Mouse (Mus musculus) adrenal gland, adult 2 months (tissue): ENCODE results near the gene Hist1h2bh. TPM values are rescaled to one million over a fixed set of nuclear protein-coding genes. Genes with fewer than 3 reads are reported as not detected.
"Not testable (repeated sequence)": the region's sequence is repeated elsewhere in the genome, so short reads cannot be mapped to it uniquely, and the experiment has no call there.

Experiments
- DNase-seq: peaks from one replicate; pipeline ENCODE4 v3.0.0; 2021
- polyA plus RNA-seq: library from polyadenylated mRNA; depleted of rRNA; stranded (reverse); fragments of >200 nt; gene quantifications from 2 replicates; pipeline ENCODE4 v1.2.3, GENCODE M21; 2012
- total RNA-seq, 2 experiments: library from RNA; stranded (reverse); gene quantifications; 2 replicates each; pipeline ENCODE4 v1.2.3; 2021

Hist1h2bh gene
- total and polyA plus RNA-seq, 3 experiments = 1.2 to 3.2 (median 3.0) TPM

DNA sequence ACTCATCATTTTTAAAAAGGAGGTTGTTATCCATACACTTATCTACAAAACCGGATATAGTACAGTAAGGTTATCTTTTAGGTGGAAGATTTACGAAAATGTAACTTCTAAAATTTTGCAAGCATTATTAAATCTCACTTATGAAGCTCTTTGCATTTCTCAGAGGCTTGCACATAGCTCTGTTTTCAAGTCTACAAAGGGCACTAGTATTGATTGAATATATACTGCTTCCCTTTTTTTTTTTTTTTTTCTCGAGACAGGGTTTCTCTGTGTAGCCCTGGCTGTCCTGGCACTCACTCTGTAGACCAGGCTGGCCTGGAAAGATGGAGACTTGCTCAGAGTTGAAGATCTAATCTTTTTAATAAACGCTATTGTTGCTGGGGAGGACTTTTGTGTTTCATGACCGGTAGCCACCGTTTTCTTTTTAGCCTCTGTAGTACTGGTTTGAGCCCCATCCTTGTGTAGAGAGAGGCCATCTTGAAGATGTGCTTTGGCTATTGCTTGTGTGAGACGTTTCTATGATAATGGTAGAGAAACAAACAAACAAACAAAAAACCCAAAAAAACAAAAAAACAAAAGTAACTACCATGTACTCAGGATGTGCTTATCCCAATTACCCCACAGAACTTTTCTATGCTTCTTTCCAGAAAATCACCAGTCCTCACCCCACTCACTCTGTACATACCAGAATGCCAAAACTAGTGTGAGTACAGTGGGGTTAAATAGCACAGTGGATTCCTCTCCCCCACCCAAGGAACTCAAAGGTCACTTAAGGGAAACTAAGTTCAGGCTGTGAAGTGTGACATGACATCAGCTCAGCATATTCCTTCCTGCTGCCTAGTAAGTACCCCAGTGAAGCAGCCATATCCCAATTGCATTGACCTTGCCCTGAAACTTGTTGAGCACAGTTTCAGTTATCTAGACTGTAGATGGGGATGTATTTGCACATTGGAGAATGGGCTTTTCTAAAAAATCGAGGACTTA is 9.0 kb upstream of the Hist1h2bh start:
- no peak for DNase-seq

DNA sequence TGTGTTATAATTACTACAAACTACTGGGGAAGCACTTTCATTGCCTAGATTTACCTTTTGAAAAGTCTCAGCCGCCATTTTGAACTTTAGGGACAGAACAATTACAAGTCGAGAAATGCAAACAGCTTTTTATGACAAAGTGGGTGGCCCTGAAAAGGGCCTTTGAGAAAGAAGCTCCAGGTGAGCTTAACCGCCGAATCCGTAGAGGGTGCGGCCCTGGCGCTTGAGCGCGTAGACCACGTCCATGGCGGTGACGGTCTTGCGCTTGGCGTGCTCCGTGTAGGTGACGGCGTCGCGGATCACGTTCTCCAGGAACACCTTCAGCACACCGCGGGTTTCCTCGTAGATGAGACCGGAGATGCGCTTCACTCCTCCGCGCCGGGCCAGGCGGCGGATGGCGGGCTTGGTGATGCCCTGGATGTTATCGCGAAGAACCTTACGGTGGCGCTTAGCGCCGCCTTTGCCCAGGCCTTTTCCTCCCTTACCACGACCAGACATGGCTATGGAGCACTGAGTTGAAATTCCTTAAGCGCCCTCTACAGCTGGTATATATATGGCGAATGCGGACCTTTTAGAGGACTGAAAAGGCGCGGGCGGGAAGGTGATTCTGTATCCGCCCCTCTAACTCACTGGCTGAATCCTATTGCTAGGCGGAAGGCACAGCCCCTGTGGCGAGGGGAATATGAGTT is 8.1 kb upstream of the Hist1h2bh start, which contains the start of gene Hist1h4f:
Hist1h4f (minus strand) TSS at position 503 of the 689 bp plus-strand sequence.
- peak; percentile 89 for DNase-seq

DNA sequence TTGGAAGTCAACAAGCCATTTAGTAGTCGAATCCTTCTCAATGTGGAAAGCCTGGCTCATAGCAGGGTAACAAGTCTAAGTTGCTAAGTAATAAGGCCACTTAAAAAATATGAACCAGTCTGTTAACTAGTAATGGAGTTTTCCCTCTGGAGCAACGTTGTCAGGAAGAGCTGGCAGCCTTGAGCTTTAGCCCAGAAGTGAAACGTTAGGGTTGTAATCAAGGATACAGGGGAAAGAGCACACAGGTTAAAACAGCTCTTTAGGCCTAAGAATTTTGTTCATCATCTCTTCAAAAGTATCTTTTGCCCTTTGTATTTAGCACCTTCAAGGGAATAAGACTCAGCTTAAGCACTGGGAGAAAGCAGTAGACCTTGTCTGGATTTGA is 7.6 kb upstream of the Hist1h2bh start:
- no peak for DNase-seq

DNA sequence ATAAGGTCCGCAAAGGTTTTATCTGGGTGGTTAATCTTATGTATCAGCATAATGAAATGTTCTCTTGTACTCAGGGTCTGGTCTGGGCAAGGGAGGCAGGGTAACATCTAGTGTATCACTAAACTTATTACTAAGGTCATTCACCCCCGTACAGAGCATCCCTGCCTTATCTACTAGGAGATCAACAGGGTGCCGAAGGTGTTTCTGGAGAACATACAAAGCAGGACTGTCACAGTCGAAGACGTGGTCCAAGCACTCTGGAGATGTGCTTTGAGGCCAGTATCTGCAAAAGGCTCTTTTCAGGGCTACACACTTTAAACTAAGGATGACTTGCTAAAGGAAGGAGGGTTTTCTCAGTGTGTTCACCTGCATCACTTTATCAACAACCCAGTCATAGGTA is 3.5 kb upstream of the Hist1h2bh start:
- DNase-seq = no peak

DNA sequence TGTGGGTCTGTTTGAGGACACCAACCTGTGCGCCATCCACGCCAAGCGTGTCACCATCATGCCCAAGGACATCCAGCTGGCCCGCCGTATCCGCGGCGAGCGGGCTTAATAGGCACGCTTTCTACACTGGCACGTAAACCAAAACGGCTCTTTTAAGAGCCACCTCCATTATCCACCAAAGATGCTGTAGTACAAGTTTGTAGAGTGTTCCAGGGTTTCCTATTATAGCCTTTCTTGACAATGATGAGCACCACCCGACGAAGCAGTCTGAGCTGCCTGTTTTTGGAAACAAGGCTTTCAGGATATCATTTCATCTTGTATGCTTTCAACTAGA is 1.6 kb upstream of the Hist1h2bh start:
- DNase-seq = peak; percentile 47

DNA sequence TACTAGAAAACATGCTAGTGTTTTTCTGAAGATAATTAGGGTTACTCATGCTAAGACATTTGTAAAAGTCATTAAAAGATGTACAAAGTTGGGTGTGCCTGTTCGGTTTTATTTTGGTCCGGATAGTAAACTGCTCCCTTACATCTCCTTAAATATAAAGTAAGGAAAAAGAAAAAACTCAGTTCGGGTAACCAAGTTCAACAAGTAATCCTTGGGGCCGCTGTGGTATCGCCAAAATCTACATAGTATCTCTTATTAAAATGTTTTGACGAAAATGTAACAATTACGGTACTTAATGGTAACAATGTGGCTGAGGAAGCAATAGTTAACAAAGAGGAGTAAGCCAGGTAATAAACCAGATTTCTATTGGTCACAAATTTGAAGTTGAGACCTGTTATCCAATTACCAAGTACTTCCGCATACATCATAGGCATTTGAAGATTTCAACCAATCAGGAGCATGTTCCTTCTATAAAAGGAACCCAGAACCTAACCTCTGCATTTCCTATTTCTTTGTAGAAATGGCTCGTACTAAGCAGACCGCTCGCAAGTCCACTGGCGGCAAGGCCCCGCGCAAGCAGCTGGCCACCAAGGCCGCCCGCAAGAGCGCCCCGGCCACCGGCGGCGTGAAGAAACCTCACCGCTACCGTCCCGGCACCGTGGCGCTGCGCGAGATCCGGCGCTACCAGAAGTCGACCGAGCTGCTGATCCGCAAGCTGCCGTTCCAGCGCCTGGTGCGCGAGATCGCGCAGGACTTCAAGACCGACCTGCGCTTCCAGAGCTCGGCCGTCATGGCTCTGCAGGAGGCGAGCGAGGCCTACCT is 984 bp upstream of the Hist1h2bh start, which contains the start of gene Hist1h3f:
Hist1h3f (plus strand) TSS at position 88 of the 822 bp plus-strand sequence.
- peak; percentile 86 for DNase-seq

DNA sequence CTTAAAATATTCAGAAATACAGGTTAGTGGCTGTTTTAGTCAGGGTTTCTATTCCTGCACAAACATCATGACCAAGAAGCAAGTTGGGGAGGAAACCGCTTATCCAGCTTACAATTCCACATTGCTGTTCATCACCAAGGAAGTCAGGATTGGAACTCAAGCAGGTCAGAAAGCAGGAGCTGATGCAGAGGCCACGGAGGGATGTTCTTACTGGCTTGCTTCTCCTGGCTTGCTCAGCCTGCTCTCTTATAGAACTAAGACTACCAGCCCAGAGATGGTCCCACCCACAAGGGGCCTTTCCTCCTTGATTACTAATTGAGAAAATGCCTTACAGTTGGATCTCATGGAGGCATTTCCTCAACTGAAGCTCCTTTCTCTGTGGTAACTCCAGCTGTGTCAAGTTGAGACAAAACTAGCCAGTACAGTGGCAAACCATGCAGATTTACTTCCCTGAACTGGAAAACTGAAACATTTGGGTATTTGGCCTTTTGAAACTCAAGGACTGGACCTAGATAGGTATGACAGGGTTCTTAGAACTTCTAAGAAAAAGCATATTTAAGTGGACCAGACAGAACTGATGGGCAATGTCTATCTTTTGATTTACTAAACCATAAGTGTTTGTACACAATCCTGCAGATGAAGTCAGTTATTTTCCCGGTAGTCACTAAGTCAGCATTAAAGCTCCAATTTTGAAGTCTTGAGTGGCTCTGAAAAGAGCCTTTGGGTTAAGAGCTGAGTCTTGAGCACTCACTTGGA is 789 bp downstream of the Hist1h2bh start:
- DNase-seq = not testable (repeated sequence)

DNA sequence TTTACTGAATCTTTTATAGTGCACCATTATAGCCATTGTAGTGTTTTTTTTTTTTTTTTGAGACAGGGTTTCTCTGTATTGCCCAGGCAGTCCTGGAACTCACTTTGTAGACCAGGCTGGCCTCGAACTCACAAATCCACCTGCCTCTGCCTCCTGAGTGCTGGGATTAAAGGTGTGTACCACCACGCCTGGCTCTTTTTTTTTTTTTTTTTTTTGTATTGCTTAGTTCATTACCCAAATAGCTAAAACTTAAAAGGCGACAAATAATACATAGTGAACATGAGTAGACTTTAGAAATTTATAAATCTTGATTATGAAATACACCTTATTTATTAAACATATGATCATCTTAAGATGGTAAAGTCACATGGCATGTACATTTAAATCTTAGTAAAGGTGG is 1.7 kb downstream of the Hist1h2bh start:
- no peak for DNase-seq

DNA sequence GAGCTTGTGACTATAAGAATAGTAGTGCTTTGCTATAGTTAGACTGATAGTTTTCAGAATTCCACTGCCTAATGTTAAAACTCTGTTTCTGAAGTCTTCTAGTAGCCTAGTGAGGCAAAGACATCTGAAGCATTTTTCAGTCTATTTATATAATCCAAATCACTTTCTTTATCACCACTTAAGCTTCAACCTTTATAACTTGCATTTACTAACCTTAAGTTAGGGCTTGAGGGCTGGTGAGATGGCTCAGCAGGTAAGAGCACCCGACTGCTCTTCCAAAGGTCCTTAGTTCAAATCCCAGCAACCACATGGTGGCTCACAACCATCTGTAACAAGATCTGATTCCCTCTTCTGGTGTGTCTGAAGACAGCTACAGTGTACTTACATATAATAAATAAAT is 3.4 kb downstream of the Hist1h2bh start:
- not testable (repeated sequence) for DNase-seq

DNA sequence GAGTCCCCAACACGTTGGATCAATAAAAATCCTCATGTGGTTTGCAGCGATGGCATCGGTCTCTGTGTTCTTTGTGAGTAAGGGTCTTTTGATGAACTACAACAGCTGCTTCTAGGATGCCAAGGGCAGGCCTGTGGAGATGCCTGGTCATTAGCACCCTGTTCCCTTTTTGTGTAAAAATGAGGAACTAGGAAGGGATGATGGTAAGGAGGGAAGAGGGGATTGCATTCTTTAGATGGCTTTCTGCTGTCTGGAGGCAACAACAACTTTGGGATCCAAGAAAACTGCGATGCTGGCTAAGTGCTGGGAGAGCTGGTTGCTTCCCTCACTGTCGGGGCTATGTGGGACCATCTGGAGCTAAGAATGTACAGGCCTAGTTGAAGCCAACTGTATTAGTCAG is 4.9 kb downstream of the Hist1h2bh start:
- no peak for DNase-seq

DNA sequence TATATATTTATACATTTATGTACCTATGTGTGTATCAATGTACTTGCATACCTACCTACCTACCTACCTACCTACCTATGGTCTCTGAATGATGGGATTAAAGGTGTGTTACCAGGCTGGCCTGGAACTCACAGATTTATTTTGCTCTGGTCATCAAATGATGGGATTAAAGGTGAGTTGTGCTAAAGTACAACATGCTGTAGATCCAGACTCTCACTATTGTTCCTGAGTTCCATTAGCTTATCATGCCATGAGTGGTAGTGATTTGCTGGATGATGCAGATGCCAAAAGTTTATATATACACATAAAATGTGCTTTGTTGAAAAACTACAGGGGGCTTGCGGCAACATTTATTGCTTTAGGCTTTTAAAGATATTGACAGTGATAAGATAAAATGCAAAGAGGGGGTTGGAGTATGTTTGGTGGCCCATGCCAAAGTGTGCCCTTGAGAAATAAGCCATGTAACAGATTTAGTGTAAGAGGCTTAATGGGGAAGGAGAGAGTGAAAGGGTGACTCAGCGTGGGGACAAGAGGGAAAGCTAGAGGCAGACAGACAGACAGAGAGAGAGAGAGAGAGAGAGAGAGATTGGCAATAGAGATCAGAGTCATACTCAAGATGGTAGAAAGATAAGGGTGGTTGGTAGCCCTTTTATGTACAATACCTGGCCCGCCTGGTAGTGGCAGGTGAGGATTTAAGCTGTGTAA is 6.0 kb downstream of the Hist1h2bh start:
- DNase-seq = no peak

DNA sequence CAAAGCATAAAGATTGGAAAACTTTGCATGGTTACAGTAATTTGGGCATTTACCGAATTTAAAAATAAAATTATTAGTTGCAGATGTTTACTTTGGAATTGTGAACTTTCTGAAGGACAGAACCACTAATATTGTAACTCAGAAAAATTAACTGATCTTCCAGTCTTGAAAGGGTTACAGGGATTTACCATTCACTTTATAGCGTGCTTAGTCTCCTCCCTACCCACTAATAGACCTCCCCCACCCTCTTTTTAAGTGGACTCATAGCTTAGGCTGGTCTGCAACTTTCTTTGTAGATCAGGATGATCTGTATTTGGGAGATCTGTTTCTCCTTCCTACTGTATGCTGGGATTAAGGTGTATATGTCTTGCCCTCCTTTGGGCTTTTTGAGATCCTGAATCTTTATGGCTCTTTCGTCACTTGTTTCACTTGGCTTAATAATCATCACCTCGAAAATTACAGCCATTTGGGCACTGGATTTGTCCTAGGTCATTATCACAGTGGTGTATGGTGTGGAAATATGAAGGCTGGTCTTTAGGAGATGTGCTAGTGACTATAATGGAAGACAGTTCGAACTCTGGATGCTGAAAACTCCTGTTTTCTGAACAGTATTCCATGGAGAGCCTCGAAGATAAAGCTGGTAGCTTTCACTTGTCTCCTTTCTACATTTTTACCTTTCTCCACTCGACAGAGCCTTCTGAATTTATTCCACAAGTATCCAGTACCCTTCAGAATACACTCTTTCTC is 6.9 kb downstream of the Hist1h2bh start:
- DNase-seq = no peak

DNA sequence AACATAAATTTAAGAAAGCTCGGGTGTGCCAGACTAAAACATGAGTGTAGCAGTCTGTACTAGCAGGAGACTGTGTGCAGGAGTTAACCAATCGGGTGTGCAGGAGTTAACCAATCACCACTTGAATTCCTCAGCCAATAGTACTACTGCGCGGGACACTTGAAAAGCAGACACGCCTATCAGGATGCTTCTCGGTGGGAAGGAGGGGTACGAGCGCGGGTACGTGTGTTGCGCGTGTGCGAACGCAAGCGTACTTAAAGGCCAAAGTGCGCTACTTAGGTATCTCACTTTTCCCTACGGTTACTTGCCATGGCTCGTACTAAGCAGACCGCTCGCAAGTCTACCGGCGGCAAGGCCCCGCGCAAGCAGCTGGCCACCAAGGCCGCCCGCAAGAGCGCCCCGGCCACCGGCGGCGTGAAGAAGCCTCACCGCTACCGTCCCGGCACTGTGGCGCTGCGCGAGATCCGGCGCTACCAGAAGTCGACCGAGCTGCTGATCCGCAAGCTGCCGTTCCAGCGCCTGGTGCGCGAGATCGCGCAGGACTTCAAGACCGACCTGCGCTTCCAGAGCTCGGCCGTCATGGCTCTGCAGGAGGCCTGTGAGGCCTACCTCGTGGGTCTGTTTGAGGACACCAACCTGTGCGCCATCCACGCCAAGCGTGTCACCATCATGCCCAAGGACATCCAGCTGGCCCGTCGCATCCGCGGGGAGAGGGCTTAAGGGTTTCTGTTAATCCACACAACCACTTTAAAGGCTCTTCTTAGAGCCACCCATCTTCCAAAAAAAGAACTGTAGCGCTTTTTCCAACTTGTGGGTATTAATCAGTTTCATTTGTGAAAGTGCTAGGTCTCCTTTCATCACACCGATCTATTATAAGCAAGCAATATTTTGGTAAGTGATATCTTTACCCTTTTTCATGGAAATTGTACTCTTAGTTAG is 7.8 kb downstream of the Hist1h2bh start, which contains the start of gene Hist1h3g:
Hist1h3g (plus strand) TSS at position 286 of the 939 bp plus-strand sequence.
- peak; percentile 90 for DNase-seq

DNA sequence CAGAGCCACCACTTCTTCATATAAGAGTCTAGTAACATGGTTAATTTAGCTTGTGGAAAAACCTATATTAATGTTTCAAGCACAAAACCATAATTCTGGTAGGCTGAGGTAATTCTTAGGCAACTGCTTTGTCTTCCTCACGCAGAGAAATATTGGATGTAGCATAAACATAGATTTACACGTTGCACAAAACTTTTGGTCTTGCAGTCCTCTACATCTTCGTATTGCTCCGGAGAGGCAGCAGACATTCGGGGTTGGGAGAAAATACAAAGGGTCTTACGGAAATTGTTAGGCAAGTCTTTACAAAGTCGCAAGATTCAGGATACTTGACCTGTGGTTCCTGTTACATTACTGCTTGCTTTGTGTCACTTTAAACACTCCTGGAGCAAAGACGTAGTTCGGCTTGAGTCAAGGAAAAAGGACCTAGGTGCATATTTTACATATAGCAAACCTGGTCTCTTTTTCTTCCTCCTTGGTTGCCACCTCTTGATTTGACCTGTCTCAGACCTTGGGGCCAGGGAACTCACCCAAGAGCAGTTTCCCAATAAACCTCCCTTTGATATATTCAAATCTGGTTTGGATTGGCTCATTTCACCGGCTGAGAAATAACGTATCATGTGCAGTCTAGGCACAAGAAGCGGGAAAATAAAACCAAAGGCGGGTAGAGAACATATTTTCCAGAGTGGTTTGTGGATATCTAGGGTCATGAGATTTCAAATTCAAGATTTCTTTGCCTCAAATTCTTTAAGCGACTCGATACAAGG is 8.6 kb downstream of the Hist1h2bh start:
- peak; percentile 39 for DNase-seq

DNA sequence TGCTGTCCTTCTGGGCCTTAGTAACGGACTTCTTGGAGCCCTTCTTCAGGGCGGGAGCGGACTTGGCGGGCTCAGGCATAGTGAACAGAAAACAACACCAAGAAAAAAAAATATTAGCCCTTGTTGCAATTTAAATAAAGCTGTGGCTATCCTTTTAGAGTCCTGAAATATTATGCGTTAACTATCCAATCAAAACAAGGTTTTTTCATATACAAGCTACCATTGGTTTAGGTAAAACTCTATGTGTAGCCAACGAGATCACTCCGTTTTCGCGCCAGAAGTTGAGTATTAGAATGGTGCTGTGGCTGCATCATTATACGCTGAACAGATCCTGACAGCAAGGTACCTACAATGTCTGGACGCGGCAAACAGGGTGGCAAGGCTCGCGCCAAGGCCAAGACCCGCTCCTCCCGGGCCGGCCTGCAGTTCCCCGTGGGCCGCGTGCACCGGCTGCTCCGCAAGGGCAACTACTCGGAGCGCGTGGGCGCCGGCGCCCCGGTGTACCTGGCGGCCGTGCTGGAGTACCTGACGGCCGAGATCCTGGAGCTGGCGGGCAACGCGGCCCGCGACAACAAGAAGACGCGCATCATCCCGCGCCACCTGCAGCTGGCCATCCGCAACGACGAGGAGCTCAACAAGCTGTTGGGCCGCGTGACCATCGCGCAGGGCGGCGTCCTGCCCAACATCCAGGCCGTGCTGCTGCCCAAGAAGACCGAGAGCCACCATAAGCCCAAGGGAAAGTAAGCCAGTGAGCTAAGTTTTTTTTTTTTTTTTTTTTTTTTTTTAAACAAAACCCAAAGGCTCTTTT is 9.4 kb downstream of the Hist1h2bh start, which contains the start of gene Hist1h2af:
Hist1h2af (plus strand) TSS at position 347 of the 808 bp plus-strand sequence.
- DNase-seq = peak; percentile 62

DNA sequence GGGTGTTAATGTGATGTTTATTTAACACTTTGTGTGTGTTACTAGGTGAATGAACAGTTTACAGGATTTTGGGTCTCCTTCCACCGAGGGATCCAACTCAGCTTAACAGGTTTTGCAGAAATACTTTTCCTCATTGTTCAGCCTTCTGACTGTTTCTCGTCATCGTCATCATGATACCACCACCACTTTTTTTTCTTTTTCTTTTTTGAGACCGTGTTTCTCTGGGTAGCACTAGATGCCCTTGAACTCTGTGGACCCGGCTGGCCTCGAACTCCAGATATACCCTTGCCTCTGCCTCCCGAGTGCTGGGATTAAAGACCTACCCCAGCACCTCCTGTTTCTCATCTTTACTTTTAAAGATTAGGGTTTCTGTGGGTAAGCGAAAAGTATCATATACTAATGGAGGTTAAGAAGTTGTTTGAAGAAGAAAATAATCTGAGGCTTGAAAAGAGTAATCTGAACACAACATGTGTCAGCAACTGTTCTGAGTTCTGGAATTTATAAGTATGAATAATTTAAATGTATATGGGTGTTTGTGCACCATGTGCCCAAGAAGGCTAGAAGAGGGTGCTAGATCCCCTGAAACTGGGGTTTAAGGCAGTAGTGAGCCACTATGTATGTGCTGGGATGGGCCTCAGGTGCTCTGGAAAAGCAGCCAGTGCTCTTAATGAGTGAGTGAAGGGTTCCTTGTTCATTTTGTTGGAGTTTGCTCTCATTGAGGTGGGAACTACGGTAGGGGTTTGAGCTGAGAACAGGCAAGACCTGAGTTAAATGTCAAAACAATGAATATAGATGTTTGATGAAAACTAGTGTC is 10.7 kb downstream of the Hist1h2bh start:
- no peak for DNase-seq
